Mouse (Mus musculus): ENCODE measurements at regions not wholly inside any gene's neighbourhood (a gene's known extent, or its start where the extent isn't known, plus 50 kb on each side); places are given as distances from the start of the nearest gene placed in this dataset.

GRCm38 (mm10) chr7:134498716-134499115, 113.3 kb upstream of the D7Ertd443e start:
- TF ChIP-seq MAFK (IDR thresholded peaks at IDR 0.05; ENCODE audit: insufficient replicate concordance, low read length), result no peak
- no peak for TF ChIP-seq ELF1 (IDR thresholded peaks at IDR 0.05; ENCODE audit: low read depth, low read length)
- no peak for TF ChIP-seq E2F4 (IDR thresholded peaks at IDR 0.05; ENCODE audit: insufficient replicate concordance, low read depth, low read length)
- no peak for TF ChIP-seq MAZ (IDR thresholded peaks at IDR 0.05; ENCODE audit: low read depth, low read length)
- no peak for TF ChIP-seq SMC3 (IDR thresholded peaks at IDR 0.05; ENCODE audit: low read depth, low read length)
- TF ChIP-seq MEF2A (IDR thresholded peaks at IDR 0.05; ENCODE audit: borderline replicate concordance, low read depth, low read length), result no peak
- no peak for DNase-seq (ENCODE audit: extremely low read depth)
- no peaks in the 10 kb centered on the region for H3K27me3 ChIP-seq (replicated peaks)
- H3K79me2 ChIP-seq (replicated peaks; ENCODE audit: control insufficient read depth, extremely low read depth, insufficient read depth, poor library complexity, severe bottlenecking), result no peaks in the 10 kb centered on the region
- peaks cover 81% of the 10 kb centered on the region for H3K9me3 ChIP-seq (replicated peaks; ENCODE audit: low read length)
- dilution Hi-C loops (cut with MboI; ENCODE audit: extremely low pct_ligation_motif_present, extremely low pct_unique_long_range_greater_than_20kb, low sequenced_read_pairs) (no loop called here), in situ Hi-C loops (cut with MboI; ENCODE audit: low pct_ligation_motif_present, low pct_unique_long_range_greater_than_20kb, low sequenced_read_pairs) (no loop called here)
- no peak overlapping the region for H3K9ac ChIP-seq (ENCODE audit: insufficient read depth, low read depth)
- no peak overlapping the region for H3K4me2 ChIP-seq (ENCODE audit: insufficient read depth, low read depth, poor library complexity, severe bottlenecking)
- H3K4me3 ChIP-seq (replicated peaks in 1 of 3; ENCODE audit: low read depth in 2 of 3, low read length in 2 of 3, poor library complexity in 1 of 3), result no peak overlapping the region
- no peaks in the 10 kb centered on the region for H3K36me3 ChIP-seq (replicated peaks in 1 of 2; ENCODE audit: control insufficient read depth in 1 of 2, insufficient read depth in 1 of 2, low read length in 1 of 2)
- no peaks in the 10 kb centered on the region for H3K4me1 ChIP-seq (ENCODE audit: control insufficient read depth in 1 of 2, insufficient read depth in 2 of 2)
- no peak overlapping the region for H3K27ac ChIP-seq (ENCODE audit: insufficient read depth, low read depth)

- H3K9me3 ChIP-seq (replicated peaks; ENCODE audit: low read length), result peaks cover 83% of the 10 kb centered on the region
- H3K79me2 ChIP-seq (replicated peaks; ENCODE audit: control insufficient read depth, extremely low read depth, insufficient read depth, poor library complexity, severe bottlenecking), result no peaks in the 10 kb centered on the region
- no peak overlapping the region for H3K27ac ChIP-seq (ENCODE audit: insufficient read depth, low read depth)
- H3K4me1 ChIP-seq (ENCODE audit: control insufficient read depth in 1 of 2, insufficient read depth in 2 of 2), result no peaks in the 10 kb centered on the region
- in situ Hi-C loops (cut with MboI; ENCODE audit: low pct_ligation_motif_present, low pct_unique_long_range_greater_than_20kb, low sequenced_read_pairs), result no loop called here
- no peak for TF ChIP-seq ELF1 (IDR thresholded peaks at IDR 0.05; ENCODE audit: low read depth, low read length)
- TF ChIP-seq EP300 (IDR thresholded peaks at IDR 0.05; ENCODE audit: low read length), result no peak
- TF ChIP-seq GABPA (IDR thresholded peaks at IDR 0.05; ENCODE audit: insufficient replicate concordance, low read depth, low read length), result no peak
- TF ChIP-seq E2F4 (IDR thresholded peaks at IDR 0.05; ENCODE audit: insufficient replicate concordance, low read depth, low read length), result no peak
- no peak for TF ChIP-seq ETS1 (conservative IDR thresholded peaks at IDR 0.05; ENCODE audit: low read depth, low read length)
- dilution Hi-C loops (cut with MboI; ENCODE audit: extremely low pct_ligation_motif_present, extremely low pct_unique_long_range_greater_than_20kb, low sequenced_read_pairs), result no loop called here
- no peak overlapping the region for H3K4me2 ChIP-seq (ENCODE audit: insufficient read depth, low read depth, poor library complexity, severe bottlenecking)
- no peaks in the 10 kb centered on the region for H3K27me3 ChIP-seq (replicated peaks)
- DNase-seq (ENCODE audit: extremely low read depth), result no peak
- no peaks in the 10 kb centered on the region for H3K36me3 ChIP-seq (replicated peaks in 1 of 2; ENCODE audit: control insufficient read depth in 1 of 2, insufficient read depth in 1 of 2, low read length in 1 of 2)
- H3K9ac ChIP-seq (ENCODE audit: insufficient read depth, low read depth), result no peak overlapping the region
- no peak overlapping the region for H3K4me3 ChIP-seq (replicated peaks in 1 of 3; ENCODE audit: low read depth in 2 of 3, low read length in 2 of 3, poor library complexity in 1 of 3)
Observed at GRCm38 (mm10) chr7:134499429-134499828, 114.0 kb upstream of the D7Ertd443e start.

DNA sequence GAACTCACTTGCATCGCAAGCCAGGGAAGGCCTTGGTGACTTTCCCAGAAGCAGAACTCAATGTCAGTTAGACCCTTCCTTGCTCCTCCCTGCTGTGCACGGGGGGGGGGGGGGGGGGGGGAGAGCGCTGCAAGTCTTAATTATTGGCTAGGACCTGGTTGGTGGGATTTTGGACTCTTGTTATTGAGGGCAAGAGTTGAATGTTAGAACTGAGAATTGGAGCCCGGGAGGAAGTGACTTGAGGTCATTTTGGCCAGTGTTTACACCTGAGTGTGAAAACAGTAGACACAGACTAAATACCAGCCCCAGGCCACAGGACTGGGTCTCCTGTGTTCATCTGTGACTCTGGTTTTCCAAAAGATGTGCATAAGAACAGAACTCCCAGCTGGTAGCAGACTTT, 114.7 kb upstream of the D7Ertd443e start:
- no peak for DNase-seq (ENCODE audit: extremely low read depth)
- TF ChIP-seq E2F4 (IDR thresholded peaks at IDR 0.05; ENCODE audit: insufficient replicate concordance, low read depth, low read length), result no peak
- no peak for TF ChIP-seq USF1 (IDR thresholded peaks at IDR 0.05; ENCODE audit: low read depth, low read length)
- no peak for TF ChIP-seq MXI1 (IDR thresholded peaks at IDR 0.05; ENCODE audit: low read depth, low read length)
- no peak for TF ChIP-seq SIN3A (IDR thresholded peaks at IDR 0.05; ENCODE audit: low read length)
- TF ChIP-seq MAFK (IDR thresholded peaks at IDR 0.05; ENCODE audit: insufficient replicate concordance, low read length), result no peak
- TF ChIP-seq CHD1 (IDR thresholded peaks at IDR 0.05; ENCODE audit: low read depth, low read length), result no peak
- TF ChIP-seq MYC (IDR thresholded peaks at IDR 0.05; ENCODE audit: low read depth, low read length), result no peak
- no peak for TF ChIP-seq MEF2A (IDR thresholded peaks at IDR 0.05; ENCODE audit: borderline replicate concordance, low read depth, low read length)
- TF ChIP-seq NRF1 (IDR thresholded peaks at IDR 0.05; ENCODE audit: low read depth, low read length), result no peak
- TF ChIP-seq CHD2 (IDR thresholded peaks at IDR 0.05; ENCODE audit: low read length), result no peak
- TF ChIP-seq RAD21 (IDR thresholded peaks at IDR 0.05; ENCODE audit: low read depth, low read length), result no peak
- no peak for TF ChIP-seq UBTF (IDR thresholded peaks at IDR 0.05; ENCODE audit: low read depth, low read length)
- Histone ChIP-seq H3K36me3 (replicated peaks in 1 of 2; ENCODE audit: control insufficient read depth in 1 of 2, insufficient read depth in 1 of 2, low read length in 1 of 2) (no peaks in the 10 kb centered on the region), H3K9ac (ENCODE audit: insufficient read depth, low read depth) (no peak overlapping the region), H3K27ac (ENCODE audit: insufficient read depth, low read depth) (no peak overlapping the region), H3K79me2 (replicated peaks; ENCODE audit: control insufficient read depth, extremely low read depth, insufficient read depth, poor library complexity, severe bottlenecking) (no peaks in the 10 kb centered on the region), H3K27me3 (replicated peaks) (no peaks in the 10 kb centered on the region), H3K4me1 (ENCODE audit: control insufficient read depth in 1 of 2, insufficient read depth in 2 of 2) (no peaks in the 10 kb centered on the region), H3K4me3 (replicated peaks in 1 of 3; ENCODE audit: low read depth in 2 of 3, low read length in 2 of 3, poor library complexity in 1 of 3) (no peak overlapping the region), H3K4me2 (ENCODE audit: insufficient read depth, low read depth, poor library complexity, severe bottlenecking) (no peak overlapping the region), H3K9me3 (replicated peaks; ENCODE audit: low read length) (peaks cover 81% of the 10 kb centered on the region)
- in situ Hi-C loops (cut with MboI; ENCODE audit: low pct_ligation_motif_present, low pct_unique_long_range_greater_than_20kb, low sequenced_read_pairs), result no loop called here
- dilution Hi-C loops (cut with MboI; ENCODE audit: extremely low pct_ligation_motif_present, extremely low pct_unique_long_range_greater_than_20kb, low sequenced_read_pairs), result no loop called here
